Mouse (Mus musculus): ENCODE measurements at regions not wholly inside any gene's neighbourhood (a gene's known extent, or its start where the extent isn't known, plus 50 kb on each side); places are given as distances from the start of the nearest gene placed in this dataset.

DNA sequence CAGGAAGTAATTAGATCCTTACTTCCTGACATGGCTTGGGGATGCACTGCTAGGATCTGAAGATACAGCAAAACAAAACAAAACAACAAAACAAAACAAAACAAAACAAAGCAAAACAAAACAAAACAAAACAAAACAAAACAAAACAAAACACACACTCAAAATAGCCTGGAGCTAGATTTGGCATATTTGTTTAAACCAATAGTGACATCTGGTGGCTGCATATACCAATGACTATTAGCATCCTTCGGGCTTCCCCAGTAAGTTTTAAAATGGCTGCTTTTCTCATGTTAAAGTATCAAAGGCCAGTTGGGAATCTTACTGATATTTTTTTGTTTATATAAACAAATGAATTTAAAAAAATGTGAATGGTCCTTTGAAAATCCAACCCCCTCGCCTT, 52.9 kb upstream of the Ica1 start:
- 45% methylated on average over 2 of the region's 2 CpGs for WGBS
- ATAC-seq (ENCODE audit: low read depth) = peak; percentile 79
- no peak overlapping the region for H3K9ac ChIP-seq (replicated peaks; ENCODE audit: low read depth, low read length)
- no peaks in the 10 kb centered on the region for H3K9me3 ChIP-seq (ENCODE audit: control insufficient read depth, low read length)
- H3K27ac ChIP-seq (ENCODE audit: low read depth, low read length) = no peak overlapping the region
- no peak overlapping the region for H3K4me3 ChIP-seq (ENCODE audit: low read depth, low read length)
- no peaks in the 10 kb centered on the region for H3K4me1 ChIP-seq (ENCODE audit: control insufficient read depth, insufficient read depth, low read length)
- no peak overlapping the region for H3K4me2 ChIP-seq (ENCODE audit: low read depth, low read length)
- H3K27me3 ChIP-seq (ENCODE audit: control insufficient read depth, insufficient read depth, low read length) = no peaks in the 10 kb centered on the region
- no peaks in the 10 kb centered on the region for H3K36me3 ChIP-seq (ENCODE audit: control insufficient read depth, insufficient read depth, low read length)

DNA sequence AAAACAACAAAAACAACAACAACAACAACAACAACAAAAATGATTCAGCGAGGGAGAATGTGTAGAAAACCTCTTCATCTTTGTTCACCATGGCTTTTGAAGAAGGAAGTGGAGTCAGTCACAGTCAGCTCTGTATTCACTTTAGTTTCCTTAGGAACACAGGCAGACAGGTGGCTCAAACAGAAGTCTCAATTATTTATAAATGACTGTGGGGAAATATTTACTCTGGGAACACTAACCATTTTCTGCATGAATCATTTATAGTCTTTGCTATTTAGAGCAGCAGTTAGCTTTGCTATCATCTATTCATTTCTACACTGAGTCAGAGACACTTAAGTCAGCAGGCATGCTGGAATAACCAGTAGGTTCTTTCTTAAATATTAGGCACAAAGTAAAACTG, 54.6 kb upstream of the Ica1 start:
- H3K4me3 ChIP-seq (ENCODE audit: low read depth, low read length) = no peak overlapping the region
- no peak for ATAC-seq (ENCODE audit: low read depth)
- H3K27ac ChIP-seq (ENCODE audit: low read depth, low read length) = no peak overlapping the region
- H3K9me3 ChIP-seq (ENCODE audit: control insufficient read depth, low read length) = no peaks in the 10 kb centered on the region
- H3K4me1 ChIP-seq (ENCODE audit: control insufficient read depth, insufficient read depth, low read length) = no peaks in the 10 kb centered on the region
- H3K27me3 ChIP-seq (ENCODE audit: control insufficient read depth, insufficient read depth, low read length) = no peaks in the 10 kb centered on the region
- no peak overlapping the region for H3K4me2 ChIP-seq (ENCODE audit: low read depth, low read length)
- 85% methylated on average over 1 of the region's 1 CpGs for WGBS
- H3K36me3 ChIP-seq (ENCODE audit: control insufficient read depth, insufficient read depth, low read length) = no peaks in the 10 kb centered on the region
- no peak overlapping the region for H3K9ac ChIP-seq (replicated peaks; ENCODE audit: low read depth, low read length)

DNA sequence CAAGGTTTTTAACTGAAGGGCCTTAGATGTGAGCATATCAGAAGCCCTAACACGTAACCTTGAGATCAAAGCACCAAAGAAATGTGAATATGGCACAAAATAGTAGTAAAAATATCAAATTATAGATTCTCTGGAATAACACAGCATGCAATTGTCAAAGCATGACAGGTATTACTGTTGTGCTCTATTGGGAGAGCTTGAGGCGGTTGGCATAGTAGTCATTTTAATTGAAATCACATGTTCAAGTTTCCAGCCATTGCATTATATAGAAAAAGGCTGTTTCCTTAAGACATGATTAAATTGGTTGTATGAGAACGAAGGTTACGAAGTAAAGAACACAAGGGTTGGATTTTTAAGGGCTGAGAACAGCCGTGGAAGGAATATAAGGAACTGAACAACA, 75.4 kb upstream of the Ica1 start:
- Histone ChIP-seq H3K4me2 (ENCODE audit: low read depth, low read length) (no peak overlapping the region), H3K27me3 (ENCODE audit: control insufficient read depth, insufficient read depth, low read length) (no peaks in the 10 kb centered on the region), H3K4me3 (ENCODE audit: low read depth, low read length) (no peak overlapping the region), H3K36me3 (ENCODE audit: control insufficient read depth, insufficient read depth, low read length) (no peaks in the 10 kb centered on the region), H3K9ac (replicated peaks; ENCODE audit: low read depth, low read length) (no peak overlapping the region), H3K27ac (ENCODE audit: low read depth, low read length) (no peak overlapping the region), H3K9me3 (ENCODE audit: control insufficient read depth, low read length) (no peaks in the 10 kb centered on the region), H3K4me1 (ENCODE audit: control insufficient read depth, insufficient read depth, low read length) (no peaks in the 10 kb centered on the region)
- WGBS = 86% methylated on average over 5 of the region's 5 CpGs
- no peak for ATAC-seq (ENCODE audit: low read depth)

DNA sequence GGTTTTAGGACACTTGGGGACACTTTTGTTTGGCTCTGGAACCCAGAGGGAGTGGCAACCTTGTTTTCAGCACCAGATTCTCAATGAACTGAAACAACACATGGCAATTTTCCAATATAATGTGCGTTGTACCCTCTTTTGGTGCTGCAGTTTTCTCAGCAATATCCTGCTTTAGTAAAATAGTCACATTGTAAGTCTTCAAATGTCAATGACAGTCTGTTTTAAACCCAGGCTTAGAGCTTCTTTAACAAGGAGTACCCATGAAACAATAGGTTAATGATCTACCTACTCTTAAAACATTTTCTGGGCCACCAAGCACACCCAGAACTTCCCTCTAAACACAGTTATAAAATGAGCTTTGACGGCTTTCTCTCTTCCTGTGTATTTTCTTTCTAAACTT, 82.3 kb upstream of the Ica1 start:
- no peak for ATAC-seq (ENCODE audit: low read depth)
- no peaks in the 10 kb centered on the region for H3K4me1 ChIP-seq (ENCODE audit: control insufficient read depth, insufficient read depth, low read length)
- H3K27ac ChIP-seq (ENCODE audit: low read depth, low read length) = no peak overlapping the region
- H3K9me3 ChIP-seq (ENCODE audit: control insufficient read depth, low read length) = no peaks in the 10 kb centered on the region
- H3K4me2 ChIP-seq (ENCODE audit: low read depth, low read length) = no peak overlapping the region
- no peak overlapping the region for H3K4me3 ChIP-seq (ENCODE audit: low read depth, low read length)
- H3K9ac ChIP-seq (replicated peaks; ENCODE audit: low read depth, low read length) = no peak overlapping the region
- 43% methylated on average over 2 of the region's 2 CpGs for WGBS
- no peaks in the 10 kb centered on the region for H3K36me3 ChIP-seq (ENCODE audit: control insufficient read depth, insufficient read depth, low read length)
- no peaks in the 10 kb centered on the region for H3K27me3 ChIP-seq (ENCODE audit: control insufficient read depth, insufficient read depth, low read length)

DNA sequence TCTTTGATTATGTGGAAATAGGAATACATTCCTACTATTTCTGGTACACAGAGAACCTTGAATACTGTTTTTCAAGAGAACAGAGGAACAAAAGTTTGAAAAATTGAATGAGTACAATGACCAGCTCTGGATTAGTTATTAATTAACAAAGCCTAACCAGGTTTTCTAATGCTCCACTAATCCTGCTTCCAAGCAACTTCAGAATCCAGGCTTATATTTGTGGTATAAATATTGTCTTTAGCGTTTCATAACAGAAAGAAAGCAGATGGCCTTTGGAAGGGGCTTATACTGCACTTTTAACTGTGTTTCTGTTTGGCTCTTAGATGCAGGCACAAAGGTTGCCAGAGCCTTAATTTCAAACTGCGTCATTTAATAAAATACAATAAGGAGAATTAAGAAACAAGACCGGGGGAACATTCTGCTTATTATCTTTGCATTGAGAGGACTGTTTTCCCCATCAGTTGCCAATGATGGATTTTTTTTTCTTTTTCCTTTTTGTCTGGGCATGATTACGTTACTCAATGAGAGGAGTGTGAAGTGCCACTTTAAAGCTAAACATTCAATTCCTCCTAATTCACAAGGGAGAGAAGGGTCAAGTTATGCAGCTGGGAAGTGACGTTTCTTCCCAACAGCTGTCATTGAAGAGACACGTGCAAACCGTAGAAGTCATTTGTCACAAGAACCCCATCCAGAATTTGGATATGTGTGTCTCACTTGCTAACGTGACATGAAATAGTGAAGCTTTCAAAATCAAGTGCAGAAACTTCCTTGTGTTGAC, 84.2 kb upstream of the Nxph1 start:
- no peaks in the 10 kb centered on the region for H3K27me3 ChIP-seq (ENCODE audit: control insufficient read depth, insufficient read depth, low read length)
- no peak for ATAC-seq (ENCODE audit: low read depth)
- no peaks in the 10 kb centered on the region for H3K36me3 ChIP-seq (ENCODE audit: control insufficient read depth, insufficient read depth, low read length)
- H3K27ac ChIP-seq (ENCODE audit: low read depth, low read length) = no peak overlapping the region
- H3K4me2 ChIP-seq (ENCODE audit: low read depth, low read length) = no peak overlapping the region
- 62% methylated on average over 8 of the region's 8 CpGs for WGBS
- no peaks in the 10 kb centered on the region for H3K9me3 ChIP-seq (ENCODE audit: control insufficient read depth, low read length)
- H3K9ac ChIP-seq (replicated peaks; ENCODE audit: low read depth, low read length) = no peak overlapping the region
- no peak overlapping the region for H3K4me3 ChIP-seq (ENCODE audit: low read depth, low read length)
- no peaks in the 10 kb centered on the region for H3K4me1 ChIP-seq (ENCODE audit: control insufficient read depth, insufficient read depth, low read length)

DNA sequence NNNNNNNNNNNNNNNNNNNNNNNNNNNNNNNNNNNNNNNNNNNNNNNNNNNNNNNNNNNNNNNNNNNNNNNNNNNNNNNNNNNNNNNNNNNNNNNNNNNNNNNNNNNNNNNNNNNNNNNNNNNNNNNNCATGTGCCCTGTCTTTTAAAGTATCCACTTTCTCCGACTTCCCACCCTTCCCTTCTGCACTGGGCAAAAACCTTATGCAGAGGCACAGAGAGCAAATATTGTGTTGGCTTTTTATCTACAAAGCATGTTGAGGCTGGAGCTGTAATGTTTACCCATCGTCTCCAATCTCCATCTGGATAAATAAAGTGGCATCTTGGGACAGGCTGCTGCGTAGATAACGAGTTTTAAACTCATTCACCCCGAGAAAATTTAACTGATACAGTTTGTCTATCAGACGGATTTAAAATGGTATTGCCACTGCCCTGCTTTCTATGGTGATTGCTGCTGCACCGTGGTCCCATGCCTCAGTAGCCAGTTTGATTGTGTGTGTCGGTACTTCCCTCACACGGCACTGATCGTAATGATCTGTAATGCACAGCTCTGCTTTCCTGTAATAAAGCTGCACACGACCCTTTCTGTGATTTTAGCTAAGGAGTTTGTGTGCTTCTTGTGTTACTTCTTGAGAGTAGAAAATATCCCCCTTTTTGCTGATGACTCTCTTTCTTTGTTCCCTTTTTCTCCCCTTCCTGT, 70.7 kb upstream of the Nxph1 start:
- WGBS = 16% methylated on average over 11 of the region's 11 CpGs
- Histone ChIP-seq H3K27me3 (ENCODE audit: control insufficient read depth, insufficient read depth, low read length) (no peaks in the 10 kb centered on the region), H3K27ac (ENCODE audit: low read depth, low read length) (peak overlapping the region; percentile 49; the same call in 1 of the 2 replicates), H3K9me3 (ENCODE audit: control insufficient read depth, low read length) (no peaks in the 10 kb centered on the region), H3K9ac (replicated peaks; ENCODE audit: low read depth, low read length) (no peak overlapping the region), H3K4me2 (ENCODE audit: low read depth, low read length) (peak overlapping the region; percentile 2; the same call in 1 of the 2 replicates), H3K36me3 (ENCODE audit: control insufficient read depth, insufficient read depth, low read length) (no peaks in the 10 kb centered on the region), H3K4me3 (ENCODE audit: low read depth, low read length) (no peak overlapping the region), H3K4me1 (ENCODE audit: control insufficient read depth, insufficient read depth, low read length) (no peaks in the 10 kb centered on the region)
- peak; percentile 84; the same call in 1 of the 2 replicates for ATAC-seq (ENCODE audit: low read depth)

DNA sequence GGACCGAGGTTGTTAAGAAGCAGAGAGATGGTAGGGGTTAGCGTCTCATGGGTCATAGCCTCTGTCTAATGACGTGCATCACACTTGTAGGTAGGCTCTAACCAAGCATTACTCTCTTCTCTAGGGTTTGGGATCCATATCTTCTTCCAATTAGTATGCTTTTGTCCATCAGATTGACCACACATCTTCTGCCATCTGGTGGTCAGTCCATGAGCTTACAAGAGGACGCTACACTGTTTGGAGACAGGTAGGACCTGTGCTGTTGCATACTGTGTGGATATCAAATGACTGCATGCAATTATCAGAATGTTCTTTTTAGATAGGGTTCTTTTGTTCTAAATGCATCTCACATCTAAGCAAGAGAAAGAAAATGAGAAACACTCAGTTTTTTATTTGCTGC, 54.6 kb upstream of the Nxph1 start:
- no peaks in the 10 kb centered on the region for H3K27me3 ChIP-seq (ENCODE audit: control insufficient read depth, insufficient read depth, low read length)
- no peak overlapping the region for H3K4me3 ChIP-seq (ENCODE audit: low read depth, low read length)
- no peak overlapping the region for H3K27ac ChIP-seq (ENCODE audit: low read depth, low read length)
- H3K4me2 ChIP-seq (ENCODE audit: low read depth, low read length) = no peak overlapping the region
- H3K9me3 ChIP-seq (ENCODE audit: control insufficient read depth, low read length) = no peaks in the 10 kb centered on the region
- no peak for ATAC-seq (ENCODE audit: low read depth)
- no peaks in the 10 kb centered on the region for H3K4me1 ChIP-seq (ENCODE audit: control insufficient read depth, insufficient read depth, low read length)
- H3K9ac ChIP-seq (replicated peaks; ENCODE audit: low read depth, low read length) = no peak overlapping the region
- no peaks in the 10 kb centered on the region for H3K36me3 ChIP-seq (ENCODE audit: control insufficient read depth, insufficient read depth, low read length)
- WGBS = 78% methylated on average over 4 of the region's 4 CpGs

DNA sequence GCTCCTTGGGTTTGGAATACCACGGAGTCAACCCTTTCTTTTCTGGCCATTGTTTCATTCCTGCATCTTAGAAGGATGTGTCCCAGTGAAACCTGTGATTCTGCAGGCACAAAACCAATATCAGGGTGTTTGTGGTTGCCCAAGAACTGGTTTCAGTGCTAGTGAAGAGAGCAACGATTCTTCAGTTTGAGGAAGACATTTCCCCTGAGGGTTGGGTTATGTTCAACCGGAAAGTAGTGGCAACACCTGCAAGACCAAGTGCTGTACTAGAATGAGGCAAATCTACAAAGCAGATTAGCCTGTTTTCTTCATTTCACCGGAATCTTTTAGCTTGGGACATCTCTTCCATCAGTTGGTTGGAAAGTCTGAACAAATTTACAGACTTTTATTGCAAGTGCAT, 52.1 kb upstream of the Nxph1 start:
- no peaks in the 10 kb centered on the region for H3K9me3 ChIP-seq (ENCODE audit: control insufficient read depth, low read length)
- WGBS = 84% methylated on average over 4 of the region's 4 CpGs
- H3K4me3 ChIP-seq (ENCODE audit: low read depth, low read length) = no peak overlapping the region
- no peak overlapping the region for H3K9ac ChIP-seq (replicated peaks; ENCODE audit: low read depth, low read length)
- ATAC-seq (ENCODE audit: low read depth) = no peak
- H3K27ac ChIP-seq (ENCODE audit: low read depth, low read length) = no peak overlapping the region
- H3K4me1 ChIP-seq (ENCODE audit: control insufficient read depth, insufficient read depth, low read length) = no peaks in the 10 kb centered on the region
- H3K36me3 ChIP-seq (ENCODE audit: control insufficient read depth, insufficient read depth, low read length) = no peaks in the 10 kb centered on the region
- H3K4me2 ChIP-seq (ENCODE audit: low read depth, low read length) = no peak overlapping the region
- H3K27me3 ChIP-seq (ENCODE audit: control insufficient read depth, insufficient read depth, low read length) = no peaks in the 10 kb centered on the region

DNA sequence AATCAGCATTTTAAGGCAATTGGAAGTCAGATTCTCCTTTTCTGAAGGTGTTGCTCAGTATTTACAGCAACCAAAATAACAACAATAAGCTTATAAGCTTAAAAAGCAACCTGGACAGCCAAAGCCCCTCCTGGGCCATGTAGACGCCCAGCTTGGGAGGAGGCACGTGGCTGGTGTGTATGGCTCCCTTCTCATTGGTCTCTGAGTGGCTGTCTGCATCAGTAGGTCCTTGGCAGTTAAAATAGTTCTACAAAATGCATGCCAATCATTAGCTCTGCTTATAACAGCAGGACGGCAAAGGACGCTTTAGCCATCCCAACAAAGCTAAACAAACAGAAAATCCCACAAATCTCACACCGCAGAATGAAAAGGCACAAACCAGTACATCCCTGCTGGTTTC, 51.4 kb upstream of the Nxph1 start:
- no peak overlapping the region for H3K4me2 ChIP-seq (ENCODE audit: low read depth, low read length)
- no peaks in the 10 kb centered on the region for H3K9me3 ChIP-seq (ENCODE audit: control insufficient read depth, low read length)
- H3K36me3 ChIP-seq (ENCODE audit: control insufficient read depth, insufficient read depth, low read length) = no peaks in the 10 kb centered on the region
- H3K4me1 ChIP-seq (ENCODE audit: control insufficient read depth, insufficient read depth, low read length) = no peaks in the 10 kb centered on the region
- no peaks in the 10 kb centered on the region for H3K27me3 ChIP-seq (ENCODE audit: control insufficient read depth, insufficient read depth, low read length)
- ATAC-seq (ENCODE audit: low read depth) = no peak; the same call in 1 of the 2 replicates
- 61% methylated on average over 5 of the region's 5 CpGs for WGBS
- no peak overlapping the region for H3K27ac ChIP-seq (ENCODE audit: low read depth, low read length)
- no peak overlapping the region for H3K9ac ChIP-seq (replicated peaks; ENCODE audit: low read depth, low read length)
- H3K4me3 ChIP-seq (ENCODE audit: low read depth, low read length) = no peak overlapping the region

Measured in neural tube, embryonic 14.5 days (tissue).